10 mouse cellular contexts compared by ENCODE assay signal in the genomic region with DNA sequence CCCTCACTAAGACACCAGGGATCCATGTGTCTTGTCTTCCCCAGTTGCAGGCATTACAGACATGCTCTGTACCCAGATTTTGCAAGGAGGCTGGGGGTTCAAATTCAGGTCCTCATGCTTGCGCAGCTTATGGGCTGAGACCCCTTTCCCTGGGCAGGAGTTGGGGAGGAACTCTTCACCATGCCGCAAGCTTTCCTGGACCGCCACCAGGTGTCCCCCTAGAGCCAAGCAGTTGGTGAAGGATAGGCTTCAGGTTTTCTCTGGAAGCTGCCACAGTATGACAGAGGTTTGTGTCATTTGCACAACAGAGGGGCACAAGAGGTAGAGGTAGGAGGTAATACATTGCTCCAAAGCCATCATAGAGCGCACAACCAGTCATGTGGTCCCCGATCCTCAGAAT. TPM values are rescaled to one million over a fixed set of nuclear protein-coding genes. Genes with fewer than 3 reads are reported as not detected.
DNase-seq lines count a peak whose midpoint lies in the region; ATAC-seq and TF ChIP-seq lines count a peak whose summit lies in the region.
"Had no signal": no experiment of that assay in that cellular context is flagged by ENCODE, and none has a peak within 500 bp of the region (broad histone marks: within the 10 kb centered on the region; RNA-seq: fewer than 3 reads in every experiment).

No protein-coding gene starts in this region.

- H3K4me1 ChIP-seq in lung, embryonic 14.5 days (ENCODE audit: insufficient read depth): no peaks in the 10 kb centered on the region
- H3K4me1 ChIP-seq in liver, embryonic 14.5 days (replicated peaks; ENCODE audit: control insufficient read depth in 2 of 2, insufficient read depth in 2 of 2, low read length in 1 of 2): no peaks in the 10 kb centered on the region
- H3K4me1 ChIP-seq: liver, embryonic 13.5 days had no signal

- peak; percentile 75 for TF ChIP-seq CTCF in lung, embryonic 14.5 days (IDR thresholded peaks at IDR 0.05; ENCODE audit: low read depth)
- TF ChIP-seq CTCF in liver, embryonic 14.5 days (IDR thresholded peaks at IDR 0.05; ENCODE audit: low read depth): peak; percentile 60

- H3K27me3 ChIP-seq in lung, embryonic 14.5 days (ENCODE audit: insufficient read depth, low read length): no peaks in the 10 kb centered on the region
- no peaks in the 10 kb centered on the region for H3K27me3 ChIP-seq in liver, embryonic 14.5 days (ENCODE audit: control insufficient read depth, insufficient read depth, low read length)
- H3K27me3 ChIP-seq: liver, embryonic 13.5 days had no signal

- intact Hi-C loops in gastrocnemius, postnatal 14 days (cut with DNase I; ENCODE audit: low total_unique reads): loop anchor here (5.0 kb wide), 1 partner anchor 203 kb away; no protein-coding TSS in a partner anchor

- H3K9ac ChIP-seq in lung, embryonic 14.5 days: no peak overlapping the region
- H3K9ac ChIP-seq in liver, embryonic 14.5 days (replicated peaks): no peak overlapping the region
- H3K9ac ChIP-seq: liver, embryonic 13.5 days had no signal

- no peak overlapping the region for H3K27ac ChIP-seq in lung, embryonic 14.5 days (ENCODE audit: low read depth)
- H3K27ac ChIP-seq in liver, embryonic 14.5 days: no peak overlapping the region
- H3K27ac ChIP-seq: liver, embryonic 13.5 days had no signal

- no peak overlapping the region for H3K4me3 ChIP-seq in lung, embryonic 14.5 days (ENCODE audit: low read depth, low read length)
- H3K4me3 ChIP-seq in liver, embryonic 14.5 days (ENCODE audit: insufficient read depth in 1 of 2, low read depth in 2 of 2, low read length in 2 of 2): no peak overlapping the region
- H3K4me3 ChIP-seq: liver, embryonic 13.5 days had no signal

- H3K4me2 ChIP-seq in lung, embryonic 14.5 days: no peak overlapping the region
- no peak overlapping the region for H3K4me2 ChIP-seq in liver, embryonic 14.5 days (ENCODE audit: low read depth)
- H3K4me2 ChIP-seq: liver, embryonic 13.5 days had no signal

- DNase-seq in heart, adult 11 months: peak; percentile 65
- DNase-seq in heart, adult 9 months (ENCODE audit: low spot score in 2 of 2): no peak
- peak; percentile 51 for DNase-seq in lung, embryonic 14.5 days
- no peak for DNase-seq in lung, postnatal 36 days
- DNase-seq in adrenal gland, postnatal 25 days: peak; percentile 28
- no peak for DNase-seq in liver, embryonic 14.5 days (ENCODE audit: low read depth in 3 of 3, low spot score in 3 of 3)
- DNase-seq in gastrocnemius, postnatal 14 days: no peak
- DNase-seq: liver, embryonic 13.5 days had no signal

- 41% methylated on average over 5 of the region's 5 CpGs for WGBS in lung, embryonic 14.5 days
- 32% methylated on average over 5 of the region's 5 CpGs for WGBS in liver, embryonic 14.5 days (ENCODE audit: insufficient replicate concordance)

- no peak for ATAC-seq in lung, embryonic 14.5 days (ENCODE audit: insufficient read depth)
- no peak for ATAC-seq in liver, embryonic 14.5 days (ENCODE audit: insufficient read depth)
- ATAC-seq in frontal cortex, adult (ENCODE audit: low TSS enrichment): no peak

- no peak for TF ChIP-seq EP300 in liver, embryonic 14.5 days (IDR thresholded peaks at IDR 0.05; ENCODE audit: low read depth)

- no peaks in the 10 kb centered on the region for H3K36me3 ChIP-seq in lung, embryonic 14.5 days (ENCODE audit: insufficient read depth)
- H3K36me3 ChIP-seq in liver, embryonic 14.5 days (replicated peaks; ENCODE audit: control insufficient read depth, insufficient read depth, low read depth): no peaks in the 10 kb centered on the region
- H3K36me3 ChIP-seq: liver, embryonic 13.5 days had no signal

- no peaks in the 10 kb centered on the region for H3K9me3 ChIP-seq in lung, embryonic 14.5 days (ENCODE audit: low read depth, low read length)
- H3K9me3 ChIP-seq in liver, embryonic 14.5 days (ENCODE audit: control insufficient read depth, low read length): no peaks in the 10 kb centered on the region
- H3K9me3 ChIP-seq: liver, embryonic 13.5 days had no signal

RNA-seq across cellular contexts. Expression of gene Piwil1, which starts 28.3 kb away (rescaled TPM):
- polyA plus RNA-seq in lung, embryonic 14.5 days (2014; fragmentation: Nextera tagmentation; extraction: Ambion mirVana): not detected in 2 replicates
- not detected in 2 replicates for total RNA-seq in adrenal gland, postnatal 25 days (2021)
- polyA plus RNA-seq in liver, embryonic 14.5 days (2012; rRNA removed): not detected in 2 replicates
- not detected in 2 replicates for polyA plus RNA-seq in liver, embryonic 14.5 days (2014; fragmentation: Nextera tagmentation; extraction: Ambion mirVana)
- total RNA-seq in gastrocnemius, postnatal 14 days (2021): under 1 TPM; 0.13 to 0.21 TPM
- polyA plus RNA-seq: liver, embryonic 13.5 days; spleen, adult 2 months had no signal

Comparison
In these comparisons a context has a peak if more than half of its experiments do, and no peak if none do; other contexts are left out.
1. DNase-seq: peak in heart, adult 11 months (single experiment), lung, embryonic 14.5 days (single experiment) and adrenal gland, postnatal 25 days (single experiment); none in heart, adult 9 months (0 of 2), lung, postnatal 36 days (single experiment), liver, embryonic 14.5 days (0 of 3) and gastrocnemius, postnatal 14 days (single experiment).